Mouse (Mus musculus): ENCODE measurements at regions not wholly inside any gene's neighbourhood (a gene's known extent, or its start where the extent isn't known, plus 50 kb on each side); places are given as distances from the start of the nearest gene placed in this dataset.
A peak's percentile ranks its signal among the peaks of the same experiment; 100 is the strongest.
"Not testable (repeated sequence)": the region's sequence is repeated elsewhere in the genome, so short reads cannot be mapped to it uniquely, and the experiment has no call there.

DNA sequence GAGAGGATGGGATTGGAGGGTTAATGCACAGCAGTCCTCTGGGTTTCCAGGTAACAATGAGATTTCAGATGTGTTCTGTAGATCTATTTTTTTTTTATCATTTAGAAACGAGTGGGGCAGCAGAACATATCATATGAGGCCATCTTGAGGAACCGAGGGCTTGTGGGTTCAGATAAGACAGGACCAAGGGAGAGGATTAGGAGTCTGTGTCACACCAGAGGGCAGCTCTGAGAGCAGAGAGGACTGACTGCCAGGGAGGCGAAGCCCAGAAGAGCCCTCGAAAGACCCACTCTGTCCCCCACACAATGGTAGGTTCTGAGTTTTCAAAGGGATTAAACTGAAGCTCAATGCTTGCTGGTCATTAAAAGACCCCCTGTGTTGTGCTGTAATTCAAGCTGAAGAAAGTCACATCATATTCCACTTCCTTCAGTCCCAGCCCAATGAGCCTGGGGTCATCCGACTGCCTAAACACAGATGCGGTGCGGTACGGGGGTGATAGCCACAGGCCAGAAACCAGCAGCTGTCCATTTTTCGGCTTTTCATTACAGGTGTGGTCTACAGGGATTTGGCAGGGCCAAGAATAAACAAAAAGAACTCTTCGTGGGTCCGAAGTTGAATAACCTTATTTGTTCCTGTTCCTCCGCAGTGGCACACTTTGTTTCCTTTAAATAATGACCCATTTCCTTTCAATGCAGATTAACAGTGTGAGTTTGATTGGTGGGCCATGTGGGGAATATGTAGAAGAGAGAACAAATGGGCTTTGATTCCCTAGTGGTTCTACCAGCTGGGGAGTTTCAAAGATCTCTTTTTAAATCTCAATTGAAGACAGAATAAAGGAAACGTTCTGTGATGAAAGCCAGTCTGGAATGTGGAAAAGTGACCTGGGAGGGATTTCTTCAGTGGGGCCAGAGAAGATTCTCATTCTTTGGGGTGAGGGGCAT lies 234.5 kb downstream of the Sec16b start:
- intact Hi-C loops (cut with DNase I) = loop anchor here (10.0 kb wide), 3 partner anchors 186 to 914 kb away; no protein-coding TSS in a partner anchor

DNA sequence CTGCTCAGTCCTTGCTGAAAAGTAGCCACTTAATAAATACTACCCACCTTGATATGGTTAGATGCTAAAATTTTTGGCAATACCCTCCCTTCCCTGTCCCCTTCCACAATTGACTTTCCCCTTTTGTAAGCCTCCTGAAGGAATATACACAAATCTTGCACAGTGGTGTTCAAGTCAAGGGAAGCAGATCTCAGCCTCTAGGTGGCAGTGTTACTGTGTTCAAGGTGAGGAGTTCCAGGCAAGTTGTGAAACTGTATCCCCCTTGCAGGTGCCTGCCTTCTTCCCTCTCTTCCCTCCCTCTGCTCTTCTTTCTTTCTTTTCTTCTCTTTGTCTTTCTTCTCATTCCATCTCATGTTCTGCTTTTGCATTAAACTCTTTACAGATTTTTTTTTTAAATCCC lies 239.1 kb downstream of the Sec16b start:
- intact Hi-C loops (cut with DNase I) = loop anchor here (5.0 to 10.0 kb wide), 5 partner anchors 191 to 909 kb away; no protein-coding TSS in a partner anchor

More for the DNA sequence above, 234.5 kb downstream of the Sec16b start:
- no peak for DNase-seq (ENCODE audit: low spot score in 2 of 2)

DNA sequence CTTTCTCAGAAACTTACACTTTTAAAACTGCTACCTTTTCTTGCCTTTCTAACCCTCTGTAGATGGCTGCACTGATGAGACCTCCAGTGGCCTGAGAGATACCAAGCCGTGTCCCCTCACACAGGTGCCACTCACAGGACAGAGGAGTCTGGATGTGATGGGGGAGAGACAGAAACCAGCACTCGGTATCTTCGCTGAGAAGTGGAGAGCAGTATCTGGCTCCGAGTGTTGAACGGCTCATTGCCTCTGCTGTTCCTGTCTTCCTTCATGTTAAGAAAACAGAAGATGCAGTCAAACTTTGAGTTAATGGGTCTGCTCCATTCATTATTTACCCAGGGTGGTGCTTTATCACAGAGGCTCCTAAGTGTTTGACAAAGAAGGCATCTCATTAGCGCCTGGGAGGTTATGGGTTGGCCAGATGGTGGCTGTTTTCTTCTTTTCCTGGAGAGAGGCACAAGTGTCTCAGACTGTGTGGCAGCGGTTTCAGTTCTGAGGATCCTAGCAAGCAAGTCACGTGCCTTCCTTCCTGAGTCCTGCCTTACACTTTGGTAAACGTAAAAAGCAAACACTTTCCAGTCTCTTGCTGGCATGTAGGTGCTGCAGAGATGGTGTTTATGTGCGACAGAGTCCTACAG lies 248.6 kb downstream of the Sec16b start:
- no peak for DNase-seq (ENCODE audit: low spot score in 2 of 2)
- intact Hi-C loops (cut with DNase I) = no loop called here

More for the DNA sequence above, 239.1 kb downstream of the Sec16b start:
- DNase-seq (ENCODE audit: low spot score in 2 of 2) = peak; percentile 62 to 66

DNA sequence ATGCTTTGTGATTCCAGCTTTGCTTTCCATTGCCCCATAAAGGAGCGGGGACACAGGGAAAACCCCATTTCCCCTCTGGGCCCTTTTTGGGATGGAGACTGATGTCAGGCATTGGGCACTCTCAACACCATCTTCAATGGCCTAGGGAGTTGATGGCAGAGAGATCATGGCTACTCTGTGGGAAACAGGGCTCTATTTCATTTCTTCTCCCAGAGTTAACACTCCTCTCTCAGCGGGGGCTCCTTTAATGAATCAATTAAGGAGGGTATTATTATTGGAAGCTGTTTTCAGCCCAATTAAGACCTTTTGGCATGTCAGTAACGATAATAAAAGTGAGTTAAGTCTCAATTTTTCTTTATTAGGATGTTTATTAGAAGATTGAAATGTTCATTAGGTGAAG lies 250.4 kb downstream of the Sec16b start:
- intact Hi-C loops (cut with DNase I) = no loop called here
- DNase-seq (ENCODE audit: low spot score in 2 of 2) = no peak

DNA sequence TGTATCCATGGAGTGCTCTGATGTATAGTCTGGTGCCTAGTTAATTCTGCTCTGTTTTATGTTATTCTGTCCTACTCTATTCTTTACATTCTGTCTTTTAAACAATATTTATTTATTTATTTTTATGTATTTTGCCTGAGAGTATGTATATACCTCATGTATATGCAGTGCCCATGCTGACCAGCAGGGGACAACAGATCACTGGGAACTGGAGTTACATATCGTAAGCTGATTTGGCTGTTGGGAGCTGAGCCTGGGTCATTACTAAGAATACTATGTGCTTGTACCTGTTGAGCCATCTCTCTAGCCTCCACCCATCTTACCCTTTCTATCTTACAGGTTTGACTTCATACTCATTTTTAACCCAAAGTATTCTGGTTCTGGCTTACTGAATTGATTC lies 251.8 kb downstream of the Sec16b start:
- intact Hi-C loops (cut with DNase I) = no loop called here
- DNase-seq (ENCODE audit: low spot score in 2 of 2) = no peak

DNA sequence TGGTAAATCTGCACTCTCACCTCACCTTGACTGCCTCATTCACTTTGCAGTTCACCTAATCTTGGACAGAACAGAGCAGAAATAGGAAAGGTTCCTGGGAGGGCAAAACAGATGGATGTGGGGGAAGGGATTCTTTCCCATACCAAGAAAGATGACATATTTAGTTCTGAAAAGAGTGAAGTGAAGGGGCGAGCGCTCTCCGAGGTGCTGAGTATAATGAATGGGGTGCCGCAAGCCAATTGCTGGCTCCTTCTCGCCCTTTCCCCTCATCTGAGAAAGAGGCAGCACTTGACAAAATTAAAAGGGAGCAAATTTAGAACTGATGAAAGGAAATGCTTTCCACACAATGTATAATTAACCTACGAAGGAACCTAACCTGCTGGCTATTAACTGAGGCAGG lies 261.7 kb downstream of the Sec16b start:
- DNase-seq (ENCODE audit: low spot score in 2 of 2) = no peak
- intact Hi-C loops (cut with DNase I) = no loop called here

DNA sequence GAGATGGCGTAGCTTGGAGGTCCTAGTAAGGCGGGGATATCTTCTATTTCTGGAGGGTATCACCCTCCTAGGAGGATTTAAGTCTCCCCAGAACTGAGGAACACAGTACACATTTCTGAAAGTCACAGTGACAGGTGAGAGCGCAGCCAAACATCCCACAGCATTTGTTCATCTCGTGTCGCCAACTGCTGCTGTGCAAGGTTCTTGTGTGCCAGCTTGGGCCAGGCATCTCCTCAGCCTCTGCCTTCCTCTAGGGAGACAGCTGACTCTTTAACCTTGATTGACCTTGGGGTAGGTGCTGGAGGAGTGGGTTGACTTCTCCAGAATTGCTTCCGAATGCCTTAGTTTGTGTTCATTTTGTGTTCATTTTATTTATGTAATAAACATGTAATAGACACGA lies 291.2 kb downstream of the Sec16b start:
- intact Hi-C loops (cut with DNase I) = no loop called here
- no peak for DNase-seq (ENCODE audit: low spot score in 2 of 2)

DNA sequence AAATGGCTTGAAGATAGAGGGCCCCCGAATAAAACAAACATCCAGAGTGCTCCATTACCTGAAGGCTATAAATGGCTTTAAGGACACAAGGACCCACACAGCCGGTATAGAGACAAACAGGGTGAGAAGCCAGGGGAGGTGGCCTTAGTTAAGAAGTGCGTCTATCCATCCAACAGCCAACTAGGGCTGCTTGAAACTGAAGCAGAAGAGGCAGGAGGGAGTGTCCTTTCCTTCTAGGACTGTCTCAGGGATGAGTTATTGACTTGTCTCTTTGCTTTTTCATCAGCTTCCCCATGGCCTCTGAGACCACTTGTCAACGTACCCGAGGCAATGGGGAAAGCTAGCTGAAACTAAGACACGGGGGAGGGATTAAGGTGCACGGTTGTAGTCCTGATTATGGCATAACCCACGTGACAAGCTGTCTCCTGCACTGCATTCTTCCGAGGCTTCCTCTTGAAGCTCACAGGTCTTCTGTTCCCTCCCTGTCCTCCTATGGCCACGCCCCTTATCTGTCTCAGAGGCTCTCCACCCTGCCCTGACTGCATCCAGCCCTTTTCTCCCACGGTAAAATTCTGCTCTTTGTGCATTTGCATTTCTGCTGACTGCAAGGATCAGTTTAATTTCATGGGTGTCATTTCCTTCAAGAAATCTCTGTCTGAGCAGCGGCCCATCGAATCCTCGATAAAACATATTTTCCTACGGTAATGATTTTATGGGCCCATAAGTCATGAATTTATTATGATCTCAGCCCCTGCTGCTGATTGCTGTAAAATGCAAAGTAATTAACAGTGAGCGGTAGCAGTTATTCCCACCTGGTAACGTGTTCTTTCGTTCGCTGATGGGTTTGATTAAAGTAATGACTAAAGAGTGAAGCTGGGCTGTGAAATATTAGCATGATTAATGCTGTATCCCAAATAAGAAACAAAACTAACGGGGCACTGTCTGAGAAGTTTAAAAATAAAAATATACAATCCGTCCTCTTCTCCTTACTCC lies 292.3 kb downstream of the Sec16b start:
- intact Hi-C loops (cut with DNase I) = no loop called here
- DNase-seq (ENCODE audit: low spot score in 2 of 2) = no peak

DNA sequence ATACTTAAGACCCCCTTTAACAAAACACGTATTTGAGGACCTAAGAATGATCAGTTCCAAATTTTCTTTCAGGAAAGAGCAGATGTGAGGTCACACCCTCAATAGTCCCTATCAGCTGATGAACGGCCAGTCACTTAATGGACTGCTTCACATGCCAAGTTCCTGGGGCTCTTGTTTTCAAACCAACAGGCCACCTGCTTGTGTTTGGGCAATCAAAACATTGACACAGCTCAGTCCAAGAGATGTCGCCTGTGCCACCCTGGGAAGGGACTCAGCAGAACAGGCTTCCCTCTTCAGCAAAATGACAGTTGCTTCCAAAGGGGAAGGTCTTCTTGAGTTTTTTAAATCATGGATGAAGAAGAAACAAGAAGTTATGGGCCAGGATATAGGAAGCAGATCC lies 294.6 kb downstream of the Sec16b start:
- no peak for DNase-seq (ENCODE audit: low spot score in 2 of 2)
- intact Hi-C loops (cut with DNase I) = no loop called here

DNA sequence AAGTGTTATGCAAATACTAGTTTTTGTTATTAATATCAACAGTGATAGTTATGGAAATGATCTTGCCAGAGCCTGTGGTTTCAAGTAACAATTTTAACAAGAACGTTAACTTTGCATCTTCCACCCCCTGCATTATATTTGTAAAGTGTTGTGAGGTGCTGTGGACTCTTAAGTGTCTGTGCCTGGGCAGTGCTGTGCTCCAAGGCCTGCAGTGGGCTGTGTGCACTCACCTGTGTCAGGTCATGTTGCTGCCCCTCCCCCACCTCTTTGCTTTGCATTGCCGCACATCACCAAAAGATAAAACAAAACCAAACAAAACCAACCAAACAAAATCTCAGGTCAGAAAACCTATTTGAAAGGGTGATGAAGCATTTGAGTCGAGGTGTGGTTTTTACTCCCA lies 297.7 kb downstream of the Sec16b start:
- intact Hi-C loops (cut with DNase I) = no loop called here
- no peak for DNase-seq (ENCODE audit: low spot score in 2 of 2)

DNA sequence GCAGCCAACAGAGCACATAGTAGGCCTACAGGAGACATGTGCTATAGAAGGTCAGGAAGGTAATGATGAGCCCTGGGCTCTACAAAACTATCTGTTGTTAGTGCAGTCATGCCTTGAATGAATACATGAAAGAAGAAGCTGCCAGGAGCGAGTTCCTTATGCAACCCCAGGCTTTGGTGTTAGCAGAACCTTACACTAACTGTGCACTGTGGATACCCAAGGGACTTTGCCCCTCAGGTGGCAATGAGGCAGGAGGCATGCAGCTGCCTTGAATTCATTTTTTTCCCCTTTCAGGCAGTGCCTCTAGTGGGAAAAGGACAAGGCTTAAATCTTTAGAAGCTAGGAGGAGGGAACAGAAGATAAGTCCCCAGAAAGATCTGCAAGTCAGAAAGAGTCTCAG lies 299.8 kb downstream of the Sec16b start:
- intact Hi-C loops (cut with DNase I) = no loop called here
- no peak for DNase-seq (ENCODE audit: low spot score in 2 of 2)

DNA sequence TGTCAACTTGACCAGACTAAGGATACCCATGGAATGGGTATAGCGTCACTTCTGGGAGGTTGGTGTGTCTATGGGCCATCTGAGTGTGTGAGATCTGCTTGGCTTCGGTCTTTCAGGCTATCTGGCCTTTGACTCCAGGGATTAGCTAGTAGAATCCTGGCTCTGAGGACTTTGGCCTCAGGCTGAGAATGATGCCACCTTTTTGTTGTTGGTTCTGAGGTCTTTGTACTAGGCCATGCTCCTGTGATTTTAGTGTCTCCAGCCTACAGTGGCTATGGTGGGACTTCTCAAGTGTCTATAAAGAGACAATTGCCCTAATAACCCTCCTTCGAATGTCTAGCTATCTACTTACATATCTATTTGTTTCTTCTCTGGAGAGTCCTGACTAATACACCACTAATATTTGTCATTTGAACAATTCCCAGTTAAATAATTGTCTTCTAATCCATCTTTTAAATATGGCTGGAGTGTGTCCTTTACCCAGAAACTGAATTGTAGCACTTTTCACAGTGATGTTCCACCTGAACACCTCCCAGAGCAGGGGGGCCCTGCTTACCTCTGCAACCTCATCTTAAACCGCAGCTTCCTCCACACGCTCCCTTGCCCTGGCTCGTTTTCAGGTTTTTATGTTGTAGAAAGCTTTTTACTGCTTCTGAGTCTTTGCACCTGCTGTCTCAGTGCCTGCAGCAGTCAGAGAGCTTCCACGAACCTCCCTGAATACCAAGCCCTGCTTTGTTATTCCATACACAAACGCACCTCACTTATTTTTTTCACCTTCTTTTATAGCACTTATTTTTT lies 303.3 kb downstream of the Sec16b start:
- no peak for DNase-seq (ENCODE audit: low spot score in 2 of 2)
- intact Hi-C loops (cut with DNase I) = no loop called here

DNA sequence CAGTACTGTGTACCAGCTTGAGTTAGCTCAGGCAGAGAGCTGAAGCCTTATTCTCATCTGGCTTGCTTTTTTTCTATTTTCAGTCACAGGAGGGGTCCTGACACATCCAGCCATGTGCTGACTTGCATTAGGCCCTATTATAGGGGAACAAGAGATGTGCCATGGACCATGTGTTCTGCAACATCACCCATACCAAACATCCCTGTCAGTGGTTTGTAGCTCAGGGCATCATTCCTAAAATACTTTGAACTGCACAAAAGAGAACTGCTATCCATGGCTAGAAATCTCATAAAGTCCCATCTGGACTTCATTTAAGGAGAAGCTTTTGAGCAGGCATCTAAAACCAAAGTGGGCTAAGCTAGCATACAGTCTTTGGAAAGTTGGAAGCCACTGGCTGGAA lies 304.1 kb downstream of the Sec16b start:
- intact Hi-C loops (cut with DNase I) = no loop called here
- no peak for DNase-seq (ENCODE audit: low spot score in 2 of 2)

DNA sequence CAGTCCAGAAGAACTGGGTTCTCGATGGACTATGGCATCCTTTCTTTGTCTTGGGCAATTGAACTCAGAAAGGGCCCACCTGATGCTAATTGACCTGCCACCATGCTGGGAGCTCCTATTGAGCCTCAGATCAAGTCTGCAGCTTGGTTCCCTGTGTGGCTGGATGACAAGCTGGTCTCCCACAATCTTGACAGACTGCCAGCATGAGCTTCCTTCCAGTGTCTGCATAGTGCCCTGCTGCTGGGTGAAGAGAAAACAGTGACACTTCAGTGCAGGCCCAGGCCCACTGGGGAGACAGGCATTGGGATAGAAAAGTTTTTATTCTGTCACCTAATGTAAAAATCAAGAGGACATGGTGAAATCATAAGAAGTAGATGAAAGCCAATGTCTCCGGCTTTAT lies 321.4 kb downstream of the Sec16b start:
- DNase-seq (ENCODE audit: low spot score in 2 of 2) = no peak

DNA sequence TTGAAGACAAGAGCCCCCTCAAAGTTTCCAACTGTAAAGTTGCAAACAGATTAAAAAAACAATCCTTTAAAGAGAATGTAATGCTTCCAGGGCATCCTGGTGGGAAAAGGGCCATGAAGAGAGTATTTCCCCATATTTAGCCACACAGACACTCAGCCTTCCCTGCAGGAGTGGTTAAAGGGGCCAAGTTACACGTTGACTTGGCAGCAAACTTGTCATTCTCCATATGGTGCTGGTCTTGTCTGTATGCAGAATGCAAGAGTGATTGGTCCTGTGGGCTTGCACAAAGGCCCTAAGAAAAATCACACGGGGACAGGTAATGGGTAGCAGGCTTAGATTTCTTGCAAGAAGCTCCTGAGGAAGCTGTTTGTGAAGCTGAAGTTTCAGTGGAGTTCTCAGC lies 325.0 kb downstream of the Sec16b start:
- no peak for DNase-seq (ENCODE audit: low spot score in 2 of 2)
- intact Hi-C loops (cut with DNase I) = no loop called here

More for the DNA sequence above, 321.4 kb downstream of the Sec16b start:
- intact Hi-C loops (cut with DNase I) = no loop called here

DNA sequence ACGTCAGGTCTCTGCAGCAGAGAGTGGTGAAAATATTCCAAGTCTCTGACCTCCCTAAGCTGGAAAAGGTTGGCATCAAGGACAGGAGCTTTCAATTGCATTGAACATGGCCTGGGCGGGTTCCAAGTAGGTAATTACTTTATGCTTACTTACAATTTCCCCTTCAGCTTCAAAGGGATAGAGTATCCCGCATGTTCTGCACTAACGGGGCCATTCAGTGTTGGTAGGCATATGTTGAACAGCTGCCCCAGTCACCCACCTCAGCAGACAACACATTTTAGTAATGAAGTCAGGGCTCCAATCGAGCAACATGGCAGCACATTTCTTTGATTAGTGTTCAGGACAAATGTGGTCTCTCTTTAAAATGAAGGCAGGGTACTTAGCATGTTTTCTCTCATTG lies 366.2 kb downstream of the Sec16b start:
- intact Hi-C loops (cut with DNase I) = no loop called here
- no peak for DNase-seq (ENCODE audit: low spot score in 2 of 2)

DNA sequence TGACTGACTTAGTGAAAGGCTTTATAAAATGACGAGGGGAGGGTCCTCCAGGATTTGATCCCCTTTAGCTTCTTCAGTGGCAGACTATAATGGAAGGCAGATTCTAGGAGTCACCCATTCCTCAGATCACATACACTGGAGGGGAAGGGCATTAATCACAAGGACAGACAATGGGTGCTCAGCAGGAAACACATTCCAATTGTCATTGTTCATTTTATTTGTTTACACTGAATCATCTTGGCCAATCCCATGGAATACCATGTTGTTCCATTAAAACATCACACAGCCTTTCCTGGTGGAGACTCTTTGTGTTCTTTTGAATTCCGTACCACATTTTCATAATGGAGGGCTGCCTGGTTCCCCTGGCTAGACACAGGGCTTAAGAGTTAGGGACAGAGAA lies 368.5 kb downstream of the Sec16b start:
- DNase-seq (ENCODE audit: low spot score in 2 of 2) = no peak
- intact Hi-C loops (cut with DNase I) = no loop called here

DNA sequence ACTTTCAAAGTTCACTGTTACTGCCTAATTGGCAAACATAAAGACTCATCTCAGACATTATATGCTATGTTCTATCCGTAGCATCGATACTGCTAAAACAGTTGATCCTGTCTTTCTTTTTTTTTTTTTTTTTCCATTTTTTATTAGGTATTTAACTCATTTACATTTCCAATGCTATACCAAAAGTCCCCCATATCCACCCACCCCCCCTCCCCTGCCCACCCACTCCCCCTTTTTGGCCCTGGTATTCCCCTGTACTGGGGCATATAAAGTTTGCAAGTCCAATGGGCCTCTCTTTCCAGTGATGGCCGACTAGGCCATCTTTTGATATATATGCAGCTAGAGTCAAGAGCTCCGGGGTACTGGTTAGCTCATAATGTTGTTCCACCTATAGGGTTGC lies 370.6 kb downstream of the Sec16b start:
- intact Hi-C loops (cut with DNase I); DNase-seq (ENCODE audit: low spot score in 2 of 2): not testable (repeated sequence)

DNA sequence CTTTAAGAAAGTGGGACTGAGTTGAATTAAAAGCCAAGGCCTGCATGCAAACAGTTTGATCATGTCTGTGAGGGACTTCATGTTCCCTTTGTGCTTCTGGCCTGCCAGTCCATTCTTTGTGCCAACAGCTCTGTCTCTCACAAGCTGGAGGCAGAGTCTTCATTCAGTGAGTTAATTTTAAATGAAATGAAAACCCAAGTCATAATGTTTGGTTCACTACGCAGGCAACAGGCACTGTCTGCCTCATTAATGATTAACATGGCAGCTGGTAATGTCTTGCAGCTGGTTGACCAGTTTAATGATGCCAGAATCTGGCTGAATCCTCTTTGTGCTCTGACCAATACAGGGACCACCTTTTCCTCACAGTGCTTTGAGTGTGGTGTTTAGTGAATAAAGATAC lies 380.6 kb downstream of the Sec16b start:
- no peak for DNase-seq (ENCODE audit: low spot score in 2 of 2)
- intact Hi-C loops (cut with DNase I) = no loop called here
